Mouse (Mus musculus) kidney, adult 2 months (tissue): Measurements from ENCODE around the gene Glrx5.

Experiments
- CTCF ChIP-seq: fragments of 200-500 bp; conservative IDR thresholded peaks from 2 replicates; pipeline ENCODE4 v1.5.1; 2011; ENCODE audit warnings: low read depth, mild to moderate bottlenecking, control low read depth, low read length, moderate library complexity, mixed read lengths; ENCODE audit not compliant: insufficient read depth, insufficient read length
- POLR2A ChIP-seq: fragments of 200-500 bp; IDR thresholded peaks from one replicate; pipeline ENCODE4 v1.6.1; 2011; ENCODE audit warnings: low read depth, low read length, control low read depth

DNA sequence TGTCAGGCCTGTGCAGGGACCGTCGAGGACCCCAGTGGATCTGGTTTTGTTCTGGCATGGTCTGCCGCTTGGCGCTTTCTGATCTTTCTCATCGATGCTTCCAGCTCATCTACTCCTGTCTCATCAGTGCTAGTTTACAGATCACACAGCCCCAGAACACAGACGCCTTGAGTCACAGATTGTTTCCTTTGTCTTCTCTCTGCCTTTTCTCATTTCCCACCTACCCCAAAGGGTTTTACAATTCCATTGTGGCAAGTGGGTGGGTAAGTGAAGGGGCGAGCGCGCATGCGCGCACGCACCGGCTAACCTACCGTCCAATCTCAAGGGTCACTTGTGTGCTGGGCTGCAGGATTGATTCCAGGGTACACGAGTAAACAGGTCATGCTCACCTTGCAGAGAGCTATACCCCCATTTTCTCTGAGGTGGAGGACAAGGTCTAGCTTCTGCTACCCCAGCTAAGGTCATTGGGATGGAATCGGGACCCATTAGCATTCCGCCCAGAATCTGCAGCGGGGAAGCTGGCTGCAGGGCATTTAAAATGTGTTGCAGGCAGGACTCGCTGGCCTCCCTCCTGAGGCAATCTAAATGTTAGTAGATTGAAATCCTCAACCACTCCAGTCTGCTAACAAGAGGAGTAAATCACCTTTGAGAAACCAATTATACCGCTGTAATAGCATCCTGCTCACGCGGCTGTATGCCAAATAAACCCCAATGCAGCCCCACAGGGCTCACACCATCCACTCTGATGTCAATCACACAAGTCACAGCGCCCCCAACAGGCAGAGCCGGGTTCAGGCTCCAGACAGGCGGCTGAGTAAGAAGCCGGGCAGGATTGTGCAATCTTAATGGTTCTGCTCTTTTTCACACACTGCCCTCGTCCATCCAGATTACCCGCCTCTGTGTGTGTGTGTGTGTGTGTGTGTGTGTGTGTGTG, 31.0 kb downstream of the Glrx5 start:
- TF ChIP-seq CTCF (no peak), POLR2A (no peak)
